Mouse (Mus musculus): ENCODE data around the gene Hist1h2an. TPM values are rescaled to one million over a fixed set of nuclear protein-coding genes. Genes with fewer than 3 reads are reported as not detected.
A peak's percentile ranks its signal among the peaks of the same experiment; 100 is the strongest.
"Not testable (repeated sequence)": the region's sequence is repeated elsewhere in the genome, so short reads cannot be mapped to it uniquely, and the experiment has no call there.

The Hist1h2an gene
- polyA plus RNA-seq, 1 experiment from 2014 or later: 3.1 TPM

DNA sequence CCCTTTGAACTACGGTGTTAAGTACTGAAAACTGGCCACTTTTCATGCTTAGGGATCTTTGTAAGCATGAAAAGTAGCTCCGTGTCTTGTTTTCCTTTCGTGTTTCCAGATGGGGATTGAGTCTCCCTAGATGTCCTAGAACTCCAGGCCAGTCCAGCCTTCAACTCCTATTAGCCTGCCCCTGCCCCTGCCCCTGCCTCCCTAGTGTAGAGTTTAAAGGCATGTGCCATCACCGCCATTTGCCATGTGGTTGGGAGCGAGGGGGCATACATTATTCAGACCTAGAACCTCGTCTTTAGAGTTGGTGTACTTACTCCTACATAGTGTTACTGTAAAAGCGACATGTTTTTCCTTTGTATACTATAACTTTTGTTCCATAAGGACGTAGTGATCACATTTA is 24.1 kb upstream of the Hist1h2an start:
- not testable (repeated sequence) for H3K36me3 ChIP-seq (ENCODE audit: control insufficient read depth, insufficient read depth, low read length); H3K9ac ChIP-seq (replicated peaks; ENCODE audit: low read length); DNase-seq; H3K4me2 ChIP-seq (ENCODE audit: low read length); H3K27ac ChIP-seq (replicated peaks; ENCODE audit: low read depth, low read length); H3K4me1 ChIP-seq (ENCODE audit: control insufficient read depth, insufficient read depth, low read length); H3K27me3 ChIP-seq (ENCODE audit: control insufficient read depth, insufficient read depth, low read length); H3K4me3 ChIP-seq (replicated peaks; ENCODE audit: low read depth, low read length); H3K9me3 ChIP-seq (ENCODE audit: control insufficient read depth, low read length)
- no CpG with 5 or more reads among the region's 8 CpGs for WGBS
- 0 out of 2 replicates have a peak, but pooled peaks have one; percentile 7 for ATAC-seq (ENCODE audit: low FRiP score, low TSS enrichment)

GRCm38 (mm10) chr13:21810073-21810472 is 23.1 kb upstream of the Hist1h2an start, which contains the start of the genes Hist1h2bq and Hist1h2ao:
Gene Hist1h2bq, minus strand, starts transcription at chr13:21810197.
Gene Hist1h2ao, plus strand, starts transcription at chr13:21810465.
- H3K4me2 ChIP-seq (ENCODE audit: low read length); H3K27me3 ChIP-seq (ENCODE audit: control insufficient read depth, insufficient read depth, low read length); H3K27ac ChIP-seq (replicated peaks; ENCODE audit: low read depth, low read length); DNase-seq; H3K4me1 ChIP-seq (ENCODE audit: control insufficient read depth, insufficient read depth, low read length); H3K4me3 ChIP-seq (replicated peaks; ENCODE audit: low read depth, low read length); H3K9me3 ChIP-seq (ENCODE audit: control insufficient read depth, low read length); H3K36me3 ChIP-seq (ENCODE audit: control insufficient read depth, insufficient read depth, low read length); H3K9ac ChIP-seq (replicated peaks; ENCODE audit: low read length): not testable (repeated sequence)
- WGBS: no CpG with 5 or more reads among the region's 23 CpGs
- peak; percentile 98 for ATAC-seq (ENCODE audit: low FRiP score, low TSS enrichment)

- H3K27ac ChIP-seq (replicated peaks; ENCODE audit: low read depth, low read length); H3K4me3 ChIP-seq (replicated peaks; ENCODE audit: low read depth, low read length); H3K9me3 ChIP-seq (ENCODE audit: control insufficient read depth, low read length); H3K9ac ChIP-seq (replicated peaks; ENCODE audit: low read length); H3K36me3 ChIP-seq (ENCODE audit: control insufficient read depth, insufficient read depth, low read length); H3K4me2 ChIP-seq (ENCODE audit: low read length); H3K4me1 ChIP-seq (ENCODE audit: control insufficient read depth, insufficient read depth, low read length); DNase-seq; H3K27me3 ChIP-seq (ENCODE audit: control insufficient read depth, insufficient read depth, low read length): not testable (repeated sequence)
- peak; percentile 76 for ATAC-seq (ENCODE audit: low FRiP score, low TSS enrichment)
- no CpG with 5 or more reads among the region's 4 CpGs for WGBS
Observed at GRCm38 (mm10) chr13:21803058-21803457, 16.0 kb upstream of the Hist1h2an start.

GRCm38 (mm10) chr13:21797163-21797562 is 10.1 kb upstream of the Hist1h2an start:
- not testable (repeated sequence) for ATAC-seq (ENCODE audit: low FRiP score, low TSS enrichment); H3K4me2 ChIP-seq (ENCODE audit: low read length); DNase-seq; H3K9ac ChIP-seq (replicated peaks; ENCODE audit: low read length); H3K4me3 ChIP-seq (replicated peaks; ENCODE audit: low read depth, low read length); H3K36me3 ChIP-seq (ENCODE audit: control insufficient read depth, insufficient read depth, low read length); H3K9me3 ChIP-seq (ENCODE audit: control insufficient read depth, low read length); H3K27ac ChIP-seq (replicated peaks; ENCODE audit: low read depth, low read length); H3K27me3 ChIP-seq (ENCODE audit: control insufficient read depth, insufficient read depth, low read length); H3K4me1 ChIP-seq (ENCODE audit: control insufficient read depth, insufficient read depth, low read length)

- DNase-seq (no peak), ATAC-seq (ENCODE audit: low FRiP score, low TSS enrichment) (no peak)
- Histone ChIP-seq H3K4me1 (ENCODE audit: control insufficient read depth, insufficient read depth, low read length) (no peaks in the 10 kb centered on the region), H3K27ac (replicated peaks; ENCODE audit: low read depth, low read length) (no peak overlapping the region), H3K4me3 (replicated peaks; ENCODE audit: low read depth, low read length) (no peak overlapping the region), H3K9ac (replicated peaks; ENCODE audit: low read length) (no peak overlapping the region), H3K4me2 (ENCODE audit: low read length) (no peak overlapping the region), H3K9me3 (ENCODE audit: control insufficient read depth, low read length) (no peaks in the 10 kb centered on the region), H3K36me3 (ENCODE audit: control insufficient read depth, insufficient read depth, low read length) (no peaks in the 10 kb centered on the region), H3K27me3 (ENCODE audit: control insufficient read depth, insufficient read depth, low read length) (no peaks in the 10 kb centered on the region)
- WGBS: 92% methylated on average over 7 of the region's 7 CpGs
Observed at GRCm38 (mm10) chr13:21795584-21795983, 8.6 kb upstream of the Hist1h2an start.

DNA sequence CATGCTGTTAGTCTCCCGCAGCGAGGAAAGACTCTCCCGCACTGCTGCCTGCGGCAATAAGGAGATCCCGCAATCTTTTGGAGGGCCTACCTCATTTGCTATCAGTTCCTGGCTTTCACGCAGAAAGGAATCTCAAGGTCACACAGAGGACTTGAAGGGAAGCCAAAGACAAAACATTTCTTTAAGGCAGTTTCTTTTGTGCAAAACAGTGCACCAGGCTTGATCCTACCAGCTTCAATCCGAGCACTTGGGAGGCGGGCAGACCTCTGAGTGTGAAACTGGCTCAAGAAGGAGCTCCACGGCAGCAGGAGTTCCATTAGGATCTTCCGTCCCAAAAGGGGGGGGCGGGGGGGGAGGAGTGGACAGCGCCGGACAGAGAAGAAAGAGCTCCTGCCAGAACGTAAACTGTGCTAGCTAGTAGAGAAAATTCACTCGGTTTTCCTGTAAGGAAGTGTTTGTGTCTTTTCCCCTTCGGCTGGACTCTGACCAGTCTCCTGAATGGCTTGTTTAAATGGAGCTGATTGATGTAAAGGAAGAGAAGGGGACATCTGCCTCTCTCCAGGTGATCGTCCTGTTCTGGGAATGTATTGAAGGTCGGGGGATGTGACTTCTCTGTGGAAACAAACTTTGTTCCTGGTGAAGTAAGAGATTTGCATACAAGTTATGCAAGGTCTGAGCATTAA is 3.7 kb upstream of the Hist1h2an start:
- Histone ChIP-seq H3K36me3 (ENCODE audit: control insufficient read depth, insufficient read depth, low read length) (no peaks in the 10 kb centered on the region), H3K27ac (replicated peaks; ENCODE audit: low read depth, low read length) (no peak overlapping the region), H3K4me1 (ENCODE audit: control insufficient read depth, insufficient read depth, low read length) (peaks cover 8% of the 10 kb centered on the region), H3K9me3 (ENCODE audit: control insufficient read depth, low read length) (no peaks in the 10 kb centered on the region), H3K9ac (replicated peaks; ENCODE audit: low read length) (no peak overlapping the region), H3K27me3 (ENCODE audit: control insufficient read depth, insufficient read depth, low read length) (no peaks in the 10 kb centered on the region), H3K4me2 (ENCODE audit: low read length) (peak overlapping the region; percentile 33; the same call in 1 of the 2 replicates), H3K4me3 (replicated peaks; ENCODE audit: low read depth, low read length) (no peak overlapping the region)
- WGBS: 9% methylated on average over 18 of the region's 18 CpGs
- ATAC-seq (ENCODE audit: low FRiP score, low TSS enrichment): no peak
- peak; percentile 14 for DNase-seq

DNA sequence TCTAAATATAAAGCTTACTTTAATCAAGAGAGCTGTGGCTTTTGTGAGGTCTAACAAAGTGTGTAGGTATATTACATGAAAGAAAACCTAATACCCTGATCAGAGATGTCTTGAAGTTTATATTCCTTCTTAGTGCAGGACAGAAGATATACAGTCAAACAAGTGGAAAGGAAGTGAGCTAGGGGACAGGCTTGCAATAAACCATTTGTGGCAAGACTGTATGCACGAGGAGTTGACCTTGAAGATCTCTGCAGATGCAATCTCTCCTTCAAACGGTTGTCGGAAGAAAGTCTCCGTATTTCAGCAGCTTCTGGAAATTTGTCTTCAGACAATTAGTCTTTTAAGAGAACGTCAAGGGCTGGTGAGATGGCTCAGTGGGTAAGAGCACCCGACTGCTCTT is 2.9 kb upstream of the Hist1h2an start:
- H3K9ac ChIP-seq (replicated peaks; ENCODE audit: low read length): no peak overlapping the region
- DNase-seq (no peak), ATAC-seq (ENCODE audit: low FRiP score, low TSS enrichment) (no peak)
- peaks cover 8% of the 10 kb centered on the region for H3K4me1 ChIP-seq (ENCODE audit: control insufficient read depth, insufficient read depth, low read length)
- H3K27me3 ChIP-seq (ENCODE audit: control insufficient read depth, insufficient read depth, low read length): no peaks in the 10 kb centered on the region
- WGBS: 66% methylated on average over 6 of the region's 6 CpGs
- no peak overlapping the region for H3K4me2 ChIP-seq (ENCODE audit: low read length)
- no peaks in the 10 kb centered on the region for H3K36me3 ChIP-seq (ENCODE audit: control insufficient read depth, insufficient read depth, low read length)
- H3K9me3 ChIP-seq (ENCODE audit: control insufficient read depth, low read length): no peaks in the 10 kb centered on the region
- no peak overlapping the region for H3K27ac ChIP-seq (replicated peaks; ENCODE audit: low read depth, low read length)
- H3K4me3 ChIP-seq (replicated peaks; ENCODE audit: low read depth, low read length): no peak overlapping the region

DNA sequence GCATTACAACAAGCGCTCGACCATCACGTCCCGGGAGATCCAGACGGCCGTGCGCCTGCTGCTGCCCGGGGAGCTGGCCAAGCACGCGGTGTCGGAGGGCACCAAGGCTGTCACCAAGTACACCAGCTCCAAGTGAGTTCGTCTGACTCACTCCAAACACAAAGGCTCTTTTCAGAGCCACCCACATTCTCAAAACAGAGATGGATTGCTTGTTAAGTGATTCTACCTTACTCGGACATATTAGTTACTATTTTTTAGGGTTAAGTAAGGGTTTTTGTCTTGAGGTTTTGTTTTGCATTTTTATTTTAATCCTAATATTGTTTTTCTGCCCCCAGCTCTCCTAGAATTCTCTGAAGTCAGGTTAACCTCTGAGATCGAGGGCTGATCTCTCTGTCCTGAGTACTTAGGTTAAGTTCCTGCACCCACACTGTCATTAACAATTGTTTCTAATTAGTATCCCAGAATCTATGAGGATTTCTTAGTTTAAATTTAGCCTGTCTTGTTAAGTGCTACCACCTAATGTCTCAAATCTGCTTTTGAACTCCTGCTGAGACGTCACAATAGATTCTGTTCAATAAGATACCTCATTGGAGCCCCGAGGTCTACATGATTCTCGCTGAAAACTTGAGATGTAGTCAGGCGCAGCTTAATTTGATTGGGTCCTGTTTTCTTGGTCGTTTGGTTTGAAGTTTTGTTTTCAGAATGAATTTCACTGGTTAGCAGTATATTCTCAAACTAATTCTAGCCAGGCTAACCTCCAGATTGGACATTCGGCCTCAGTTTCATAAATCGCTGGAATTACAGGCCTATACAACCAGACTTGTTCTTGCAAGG is 959 bp upstream of the Hist1h2an start:
- Histone ChIP-seq H3K4me1 (ENCODE audit: control insufficient read depth, insufficient read depth, low read length) (peaks cover 14% of the 10 kb centered on the region), H3K27ac (replicated peaks; ENCODE audit: low read depth, low read length) (peak overlapping the region; percentile 55), H3K4me2 (ENCODE audit: low read length) (peak overlapping the region; percentile 60), H3K4me3 (replicated peaks; ENCODE audit: low read depth, low read length) (peak overlapping the region; percentile 33), H3K9ac (replicated peaks; ENCODE audit: low read length) (0 out of 2 replicates have a peak overlapping the region, but pooled peaks have one; percentile 12), H3K27me3 (ENCODE audit: control insufficient read depth, insufficient read depth, low read length) (no peaks in the 10 kb centered on the region), H3K9me3 (ENCODE audit: control insufficient read depth, low read length) (no peaks in the 10 kb centered on the region), H3K36me3 (ENCODE audit: control insufficient read depth, insufficient read depth, low read length) (no peaks in the 10 kb centered on the region)
- WGBS: 10% methylated on average over 13 of the region's 21 CpGs
- peak; percentile 29 for DNase-seq
- peak; percentile 2; the same call in 1 of the 2 replicates for ATAC-seq (ENCODE audit: low FRiP score, low TSS enrichment)
